Mouse (Mus musculus): Measurements from ENCODE around the gene Olfml1.

Olfml1 gene

DNA sequence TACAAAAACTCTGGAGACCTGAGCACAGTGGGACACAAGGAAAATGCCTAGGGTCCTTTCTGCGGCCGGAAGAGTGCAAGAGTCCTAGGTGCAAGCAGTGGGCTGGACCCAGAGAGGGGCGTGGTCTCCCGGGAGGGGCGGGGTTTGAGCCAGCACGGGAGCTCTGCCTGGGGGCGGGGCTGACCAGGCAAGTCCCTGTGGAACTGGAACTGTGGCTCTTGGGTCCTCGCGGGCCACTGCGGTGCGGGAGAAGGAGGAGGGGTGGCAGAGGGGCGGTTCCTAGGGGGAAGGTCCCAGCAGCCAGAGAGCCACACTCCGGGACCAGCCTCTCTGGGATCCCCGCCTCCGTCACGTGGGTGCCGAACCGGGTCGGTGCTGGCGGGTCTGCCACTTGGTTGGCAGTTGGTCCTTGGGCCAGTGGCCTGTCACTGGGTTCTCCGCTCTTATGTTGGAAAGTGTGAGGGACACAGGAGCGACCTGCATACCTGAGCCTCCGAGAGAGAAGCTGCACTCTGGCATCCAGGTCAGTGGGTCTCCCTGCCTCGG is 27.7 kb downstream of the Olfml1 start, which contains the start of gene Ppfibp2:
Gene Ppfibp2 (plus strand): TSS at position 351 of the 546 bp plus-strand sequence.
- peak; percentile 98 for DNase-seq (ENCODE audit: low read depth, low spot score)

GRCm38 (mm10) chr7:107595426-107595825 is 28.2 kb downstream of the Olfml1 start:
- DNase-seq (ENCODE audit: low read depth, low spot score), result no peak

- no peak for DNase-seq (ENCODE audit: low read depth, low spot score)
These were observed 29.5 kb downstream of the Olfml1 start for GRCm38 (mm10) chr7:107596753-107597152.

GRCm38 (mm10) chr7:107597956-107598355 is 30.7 kb downstream of the Olfml1 start:
- no peak for DNase-seq (ENCODE audit: low read depth, low spot score)

GRCm38 (mm10) chr7:107600651-107601050 is 33.4 kb downstream of the Olfml1 start:
- no peak for DNase-seq (ENCODE audit: low read depth, low spot score)

- no peak for DNase-seq (ENCODE audit: low read depth, low spot score)
These were observed 35.3 kb downstream of the Olfml1 start for GRCm38 (mm10) chr7:107602505-107602904.

- no peak for DNase-seq (ENCODE audit: low read depth, low spot score)
These were observed 35.7 kb downstream of the Olfml1 start for GRCm38 (mm10) chr7:107602913-107603312.

GRCm38 (mm10) chr7:107607766-107608165 is 40.5 kb downstream of the Olfml1 start:
- DNase-seq (ENCODE audit: low read depth, low spot score), result no peak

- no peak for DNase-seq (ENCODE audit: low read depth, low spot score)
These were observed 42.5 kb downstream of the Olfml1 start for GRCm38 (mm10) chr7:107609622-107610255.

GRCm38 (mm10) chr7:107610880-107611279 is 43.6 kb downstream of the Olfml1 start:
- DNase-seq (ENCODE audit: low read depth, low spot score), result no peak

GRCm38 (mm10) chr7:107618028-107618992 is 51.1 kb downstream of the Olfml1 start:
- peak; percentile 81 for DNase-seq (ENCODE audit: low read depth, low spot score)

GRCm38 (mm10) chr7:107619225-107619624 is 52.0 kb downstream of the Olfml1 start:
- no peak for DNase-seq (ENCODE audit: low read depth, low spot score)

DNA sequence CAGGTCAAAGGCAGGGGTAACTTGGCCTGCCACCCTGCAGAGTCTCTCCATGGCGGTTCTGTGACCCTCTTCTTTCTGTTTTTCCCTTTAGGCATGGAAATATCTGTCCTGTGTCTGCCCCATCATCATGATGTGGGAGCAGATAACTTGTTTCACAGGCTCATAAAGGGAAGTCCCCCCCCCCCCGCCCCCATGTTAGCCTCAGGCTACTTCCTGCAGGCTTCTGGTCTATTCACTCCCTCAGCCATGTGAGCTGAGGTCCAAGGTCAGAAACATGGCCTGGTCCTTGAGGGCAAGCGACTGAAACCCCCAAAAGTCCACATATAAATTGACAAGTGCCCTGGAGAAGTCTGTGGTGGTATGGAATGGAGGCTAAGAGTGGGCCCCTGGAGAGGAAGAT is 52.9 kb downstream of the Olfml1 start:
- no peak for DNase-seq (ENCODE audit: low read depth, low spot score)

GRCm38 (mm10) chr7:107624432-107624831 is 57.2 kb downstream of the Olfml1 start:
- DNase-seq (ENCODE audit: low read depth, low spot score), result no peak

- no peak for DNase-seq (ENCODE audit: low read depth, low spot score)
These were observed 57.8 kb downstream of the Olfml1 start, which contains the start of gene 5330417H12Rik for GRCm38 (mm10) chr7:107625061-107625460. TSS of gene 5330417H12Rik (minus strand) at chr7:107625161.

DNA sequence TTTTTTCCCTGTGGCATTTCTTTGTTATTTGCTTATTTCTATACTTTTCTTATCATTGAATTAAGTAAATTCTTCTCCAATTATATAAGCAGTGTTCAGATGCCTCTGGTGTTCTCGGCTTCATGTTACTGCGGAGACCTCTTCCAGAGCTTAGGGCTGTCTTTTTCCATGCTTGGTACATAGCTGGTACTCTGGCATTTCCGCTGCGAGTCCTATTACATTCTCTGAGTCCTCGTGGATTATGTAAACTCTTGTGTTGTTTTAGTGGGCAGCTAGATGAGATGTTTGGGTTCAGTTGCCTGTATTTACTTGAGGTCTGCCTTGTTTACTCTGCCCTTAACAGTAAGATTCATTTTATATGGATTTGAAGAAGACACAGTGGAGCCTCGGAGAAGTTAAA is 58.5 kb downstream of the Olfml1 start:
- no peak for DNase-seq (ENCODE audit: low read depth, low spot score)

GRCm38 (mm10) chr7:107628383-107628782 is 61.1 kb downstream of the Olfml1 start:
- no peak for DNase-seq (ENCODE audit: low read depth, low spot score)

- DNase-seq (ENCODE audit: low read depth, low spot score), result no peak
These were observed 66.0 kb downstream of the Olfml1 start for GRCm38 (mm10) chr7:107633201-107633600.

GRCm38 (mm10) chr7:107637398-107637797 is 70.2 kb downstream of the Olfml1 start:
- DNase-seq (ENCODE audit: low read depth, low spot score), result no peak

DNA sequence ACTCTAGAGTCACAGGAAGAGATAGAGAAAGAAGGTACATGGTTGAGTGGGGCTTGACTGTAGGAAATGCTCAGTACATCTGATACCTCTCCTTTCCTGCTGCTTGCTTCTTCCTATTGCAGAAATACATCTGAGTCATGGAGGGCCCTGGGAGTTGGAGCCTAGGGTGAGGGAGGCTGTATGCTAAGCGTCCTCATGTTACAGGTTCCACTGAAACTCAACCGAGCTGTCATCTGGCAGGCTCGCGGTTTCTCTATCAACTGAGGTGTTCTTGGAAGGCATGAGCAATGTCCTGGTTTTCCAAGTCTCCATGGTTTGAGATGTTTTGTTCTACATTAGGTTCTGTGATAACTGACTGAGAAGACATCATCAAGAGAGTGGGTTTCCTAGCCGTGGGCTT is 70.8 kb downstream of the Olfml1 start:
- DNase-seq (ENCODE audit: low read depth, low spot score), result no peak

All from ZHBTc4 (cell line).